Mouse (Mus musculus): Measurements from ENCODE around the gene Gm10184.
"Not testable (repeated sequence)": the region's sequence is repeated elsewhere in the genome, so short reads cannot be mapped to it uniquely, and the experiment has no call there.

The Gm10184 gene

DNA sequence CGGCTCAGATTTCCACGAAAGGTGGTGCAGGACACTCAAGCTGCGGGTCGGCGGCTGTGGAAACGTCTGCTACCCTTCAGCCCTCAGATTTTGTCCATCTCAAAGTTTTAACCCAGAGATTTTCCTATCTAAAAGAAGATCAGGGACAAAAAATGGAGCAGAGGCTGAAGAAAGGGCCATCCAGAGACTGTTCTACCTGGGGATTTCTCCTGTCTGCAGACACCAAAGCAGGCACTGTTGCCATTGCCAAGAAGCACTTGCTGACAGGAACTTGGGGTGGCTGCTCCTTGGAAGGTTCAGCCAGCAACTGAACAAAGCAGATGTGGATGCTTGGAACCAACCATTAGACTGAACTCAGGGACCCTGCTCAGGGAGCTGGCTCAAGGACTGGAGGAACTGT is at the start of gene Gm10184:
TSS of gene Gm10184 (minus strand) at position 101 of the 400 bp plus-strand sequence.
- no peak for DNase-seq (ENCODE audit: low read depth, low spot score)

DNA sequence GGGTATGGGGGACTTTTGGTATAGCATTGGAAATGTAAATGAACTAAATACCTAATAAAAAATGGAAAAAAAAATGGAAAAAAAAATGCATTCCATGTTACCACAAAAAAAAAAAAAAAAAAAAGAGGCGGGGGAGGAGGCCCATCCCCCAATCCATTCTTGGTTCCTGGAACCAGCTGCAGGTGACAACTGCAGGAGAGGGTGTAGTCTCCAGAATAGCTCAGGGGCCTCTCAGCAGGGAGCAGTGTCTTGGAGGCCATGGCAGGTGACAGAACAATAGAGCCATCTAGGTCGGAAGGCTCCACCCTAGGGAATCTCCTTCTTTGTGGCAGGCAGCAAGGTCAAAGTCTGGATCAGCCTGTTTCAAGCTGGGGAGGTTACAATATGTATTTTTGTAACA is 23.7 kb upstream of the Gm10184 start:
- DNase-seq (ENCODE audit: low read depth, low spot score) = no peak

DNA sequence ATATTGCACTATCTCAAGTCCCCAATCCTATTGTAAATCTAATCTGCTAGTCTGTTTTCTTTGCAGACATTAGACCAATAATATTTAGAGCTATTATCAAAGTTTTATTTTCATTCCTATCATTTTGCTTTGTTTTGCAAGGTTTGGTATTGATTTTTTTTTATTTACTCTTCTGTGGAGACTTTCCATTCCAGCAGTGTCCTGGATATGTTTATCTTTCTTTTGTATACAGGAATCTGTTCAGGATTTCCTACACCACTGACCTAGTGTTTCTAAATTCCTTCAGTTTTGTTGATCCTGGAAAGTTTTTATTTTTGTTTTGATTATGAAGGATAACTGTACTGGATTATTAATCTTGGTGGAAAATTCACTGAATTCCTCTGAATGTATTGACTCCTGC is 2.6 kb downstream of the Gm10184 start:
- DNase-seq (ENCODE audit: low read depth, low spot score) = no peak

GRCm38 (mm10) chr17:89904701-89905100 is 5.5 kb downstream of the Gm10184 start:
- DNase-seq (ENCODE audit: low read depth, low spot score) = not testable (repeated sequence)

DNA sequence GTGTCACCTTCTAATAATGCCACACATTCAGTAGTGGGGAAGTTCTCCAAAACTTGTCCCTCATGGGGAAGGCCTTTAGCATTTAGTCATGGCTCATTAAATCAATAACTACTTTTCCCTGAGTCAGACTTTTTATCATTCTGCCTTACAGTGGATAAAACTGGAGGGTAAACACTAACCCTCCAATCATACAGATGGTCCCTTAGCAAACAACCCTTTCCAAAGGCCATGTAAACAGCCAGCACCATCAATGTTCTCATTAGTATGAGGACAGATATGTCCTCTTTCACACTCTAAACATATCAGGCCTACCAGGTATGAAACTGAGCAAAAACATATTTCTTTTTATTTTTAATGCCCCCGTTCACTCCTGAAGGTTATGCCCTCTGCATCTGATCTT is 7.5 kb downstream of the Gm10184 start:
- no peak for DNase-seq (ENCODE audit: low read depth, low spot score)

GRCm38 (mm10) chr17:89900610-89901009 is 9.6 kb downstream of the Gm10184 start:
- DNase-seq (ENCODE audit: low read depth, low spot score) = no peak

- DNase-seq (ENCODE audit: low read depth, low spot score) = no peak
Measured at GRCm38 (mm10) chr17:89899813-89900212, 10.4 kb downstream of the Gm10184 start.

GRCm38 (mm10) chr17:89864996-89865395 is 45.3 kb downstream of the Gm10184 start:
- DNase-seq (ENCODE audit: low read depth, low spot score) = no peak
